Mouse (Mus musculus): Measurements from ENCODE around the gene Sh3rf1. TPM values are rescaled to one million over a fixed set of nuclear protein-coding genes. Genes with fewer than 3 reads are reported as not detected.
"Not testable (repeated sequence)": the region's sequence is repeated elsewhere in the genome, so short reads cannot be mapped to it uniquely, and the experiment has no call there.

The Sh3rf1 gene
- polyA plus RNA-seq, 1 experiment from 2014 or later = 8.4 TPM

GRCm38 (mm10) chr8:61386645-61387044 lies 163.0 kb downstream of the Sh3rf1 start:
- DNase-seq (ENCODE audit: low spot score) = no peak
- H3K27ac ChIP-seq = peak overlapping the region; percentile 8; the same call in 1 of the 2 replicates
- H3K4me1 ChIP-seq = peaks cover 40% of the 10 kb centered on the region
- peaks cover 10% of the 10 kb centered on the region; the same call in 1 of the 2 replicates for H3K36me3 ChIP-seq
- H3K27me3 ChIP-seq (ENCODE audit: insufficient read depth, poor library complexity, severe bottlenecking) = peaks cover 3% of the 10 kb centered on the region
- 29% methylated on average over 7 of the region's 7 CpGs for WGBS
- H3K4me3 ChIP-seq = peak overlapping the region; percentile 1; the same call in 1 of the 2 replicates
- H3K9me3 ChIP-seq = no peaks in the 10 kb centered on the region

GRCm38 (mm10) chr8:61387501-61387963 lies 163.9 kb downstream of the Sh3rf1 start:
- Histone ChIP-seq H3K27ac (0 out of 2 replicates have a peak overlapping the region, but pooled peaks have one; percentile 22), H3K27me3 (ENCODE audit: insufficient read depth, poor library complexity, severe bottlenecking) (peaks cover 3% of the 10 kb centered on the region), H3K9me3 (no peaks in the 10 kb centered on the region), H3K4me3 (peak overlapping the region; percentile 19; the same call in 1 of the 2 replicates), H3K4me1 (peaks cover 37% of the 10 kb centered on the region), H3K36me3 (peaks cover 10% of the 10 kb centered on the region; the same call in 1 of the 2 replicates)
- DNase-seq (ENCODE audit: low spot score) = no peak
- 33% methylated on average over 6 of the region's 6 CpGs for WGBS

GRCm38 (mm10) chr8:61388341-61388740 lies 164.7 kb downstream of the Sh3rf1 start:
- no peaks in the 10 kb centered on the region for H3K9me3 ChIP-seq
- 80% methylated on average over 9 of the region's 9 CpGs for WGBS
- peaks cover 10% of the 10 kb centered on the region; the same call in 1 of the 2 replicates for H3K36me3 ChIP-seq
- peaks cover 36% of the 10 kb centered on the region for H3K4me1 ChIP-seq
- no peak overlapping the region for H3K27ac ChIP-seq
- H3K27me3 ChIP-seq (ENCODE audit: insufficient read depth, poor library complexity, severe bottlenecking) = peaks cover 8% of the 10 kb centered on the region
- no peak for DNase-seq (ENCODE audit: low spot score)
- no peak overlapping the region for H3K4me3 ChIP-seq

DNA sequence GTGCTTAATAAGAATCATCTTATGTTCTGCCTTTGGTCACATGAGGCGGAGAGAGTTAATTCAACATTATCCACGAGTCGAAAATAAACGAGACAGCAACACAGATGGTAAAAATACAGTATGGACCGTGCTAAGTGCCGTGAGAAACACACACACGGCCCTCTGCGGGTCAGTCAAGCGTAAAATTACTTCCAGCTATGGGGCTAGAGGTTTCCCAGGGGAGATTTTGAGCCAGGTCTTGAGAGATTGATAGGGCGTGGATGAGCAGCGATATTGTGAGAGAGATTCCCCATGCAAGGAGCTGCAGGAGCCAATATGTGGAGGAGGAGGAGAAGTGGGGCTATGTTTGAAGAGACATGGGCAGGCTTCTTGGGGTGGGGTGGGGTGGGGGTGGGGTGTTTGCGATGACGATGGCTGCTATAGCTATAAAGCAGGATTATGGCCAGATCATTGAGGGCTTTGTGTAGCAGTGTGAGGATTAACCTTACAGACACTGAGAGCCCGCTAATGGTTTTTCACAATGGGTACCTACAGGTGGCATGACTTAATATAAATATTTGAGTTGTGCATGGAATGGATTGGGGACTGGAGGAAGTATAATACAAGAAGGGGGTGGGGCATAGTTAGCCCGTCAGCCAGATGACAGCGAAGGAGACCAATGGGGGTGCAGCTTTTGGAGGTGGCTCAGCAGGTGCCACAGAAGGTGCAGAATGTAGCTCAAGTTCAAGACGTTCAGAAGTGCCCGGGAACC lies 166.8 kb downstream of the Sh3rf1 start:
- DNase-seq (ENCODE audit: low spot score) = no peak
- Histone ChIP-seq H3K4me3 (no peak overlapping the region), H3K27ac (no peak overlapping the region), H3K36me3 (peaks cover 8% of the 10 kb centered on the region; the same call in 1 of the 2 replicates), H3K9me3 (no peaks in the 10 kb centered on the region), H3K4me1 (peaks cover 38% of the 10 kb centered on the region), H3K27me3 (ENCODE audit: insufficient read depth, poor library complexity, severe bottlenecking) (peaks cover 9% of the 10 kb centered on the region; the same call in 1 of the 2 replicates)
- WGBS = 81% methylated on average over 18 of the region's 18 CpGs

GRCm38 (mm10) chr8:61391058-61391434 lies 167.4 kb downstream of the Sh3rf1 start:
- Histone ChIP-seq H3K27me3 (ENCODE audit: insufficient read depth, poor library complexity, severe bottlenecking) (peaks cover 9% of the 10 kb centered on the region; the same call in 1 of the 2 replicates), H3K4me1 (peaks cover 39% of the 10 kb centered on the region), H3K36me3 (peaks cover 6% of the 10 kb centered on the region; the same call in 1 of the 2 replicates), H3K9me3 (no peaks in the 10 kb centered on the region), H3K4me3 (no peak overlapping the region), H3K27ac (no peak overlapping the region)
- no peak for DNase-seq (ENCODE audit: low spot score)
- WGBS = 74% methylated on average over 13 of the region's 13 CpGs

DNA sequence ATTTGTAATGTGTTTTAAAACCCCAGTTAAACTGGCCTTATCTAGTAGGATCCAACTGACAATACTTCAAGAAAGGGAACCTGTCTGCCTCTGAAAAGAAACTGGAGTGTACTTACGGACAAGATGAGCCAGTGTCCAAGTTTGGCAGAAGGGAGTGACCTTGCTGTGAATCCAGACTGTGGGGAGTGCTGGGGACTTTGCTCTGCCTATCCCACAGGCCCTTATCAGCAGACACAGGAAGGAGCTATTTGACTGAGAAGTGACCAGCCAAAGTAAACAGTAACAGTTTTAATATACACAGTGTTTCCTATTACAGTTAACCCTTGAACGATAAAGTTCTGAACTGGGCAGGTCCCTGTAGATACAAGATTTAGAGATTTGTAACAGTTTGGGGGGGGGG lies 173.5 kb downstream of the Sh3rf1 start:
- 13% methylated on average over 2 of the region's 2 CpGs for WGBS
- Histone ChIP-seq H3K27ac (peak overlapping the region; percentile 42; the same call in 1 of the 2 replicates), H3K9me3 (no peaks in the 10 kb centered on the region), H3K36me3 (peaks cover 6% of the 10 kb centered on the region; the same call in 1 of the 2 replicates), H3K4me3 (no peak overlapping the region), H3K4me1 (peaks cover 29% of the 10 kb centered on the region), H3K27me3 (ENCODE audit: insufficient read depth, poor library complexity, severe bottlenecking) (peaks cover 9% of the 10 kb centered on the region; the same call in 1 of the 2 replicates)
- DNase-seq (ENCODE audit: low spot score) = no peak

DNA sequence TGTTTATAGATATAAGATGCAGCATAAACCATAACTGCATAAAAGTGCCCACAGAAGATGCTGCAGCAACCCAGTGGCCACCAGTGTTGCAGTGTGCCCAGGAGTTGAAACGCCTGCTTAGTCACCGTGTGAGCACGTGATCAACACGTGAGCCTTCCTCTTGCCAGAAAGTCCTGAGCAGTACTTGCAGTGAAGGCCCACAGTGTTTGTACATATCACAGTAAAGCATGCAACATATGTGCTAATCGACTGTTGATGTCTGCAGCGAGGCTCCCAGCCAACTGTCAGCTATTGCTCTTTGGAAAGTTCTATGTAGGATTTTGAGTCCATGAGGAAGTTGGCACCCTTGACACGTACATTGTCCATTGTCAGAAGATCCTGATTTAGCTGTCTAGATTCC lies 174.1 kb downstream of the Sh3rf1 start:
- WGBS = 75% methylated on average over 7 of the region's 7 CpGs
- Histone ChIP-seq H3K4me3 (no peak overlapping the region), H3K27ac (peak overlapping the region; percentile 22; the same call in 1 of the 2 replicates), H3K9me3 (no peaks in the 10 kb centered on the region), H3K27me3 (ENCODE audit: insufficient read depth, poor library complexity, severe bottlenecking) (peaks cover 9% of the 10 kb centered on the region; the same call in 1 of the 2 replicates), H3K4me1 (peaks cover 28% of the 10 kb centered on the region), H3K36me3 (peaks cover 6% of the 10 kb centered on the region; the same call in 1 of the 2 replicates)
- DNase-seq (ENCODE audit: low spot score) = no peak

GRCm38 (mm10) chr8:61402861-61403260 lies 179.2 kb downstream of the Sh3rf1 start:
- Histone ChIP-seq H3K9me3 (no peaks in the 10 kb centered on the region), H3K27ac (no peak overlapping the region), H3K27me3 (ENCODE audit: insufficient read depth, poor library complexity, severe bottlenecking) (no peaks in the 10 kb centered on the region), H3K4me1 (peaks cover 11% of the 10 kb centered on the region), H3K36me3 (no peaks in the 10 kb centered on the region), H3K4me3 (no peak overlapping the region)
- no peak for DNase-seq (ENCODE audit: low spot score)
- WGBS = 82% methylated on average over 7 of the region's 7 CpGs

DNA sequence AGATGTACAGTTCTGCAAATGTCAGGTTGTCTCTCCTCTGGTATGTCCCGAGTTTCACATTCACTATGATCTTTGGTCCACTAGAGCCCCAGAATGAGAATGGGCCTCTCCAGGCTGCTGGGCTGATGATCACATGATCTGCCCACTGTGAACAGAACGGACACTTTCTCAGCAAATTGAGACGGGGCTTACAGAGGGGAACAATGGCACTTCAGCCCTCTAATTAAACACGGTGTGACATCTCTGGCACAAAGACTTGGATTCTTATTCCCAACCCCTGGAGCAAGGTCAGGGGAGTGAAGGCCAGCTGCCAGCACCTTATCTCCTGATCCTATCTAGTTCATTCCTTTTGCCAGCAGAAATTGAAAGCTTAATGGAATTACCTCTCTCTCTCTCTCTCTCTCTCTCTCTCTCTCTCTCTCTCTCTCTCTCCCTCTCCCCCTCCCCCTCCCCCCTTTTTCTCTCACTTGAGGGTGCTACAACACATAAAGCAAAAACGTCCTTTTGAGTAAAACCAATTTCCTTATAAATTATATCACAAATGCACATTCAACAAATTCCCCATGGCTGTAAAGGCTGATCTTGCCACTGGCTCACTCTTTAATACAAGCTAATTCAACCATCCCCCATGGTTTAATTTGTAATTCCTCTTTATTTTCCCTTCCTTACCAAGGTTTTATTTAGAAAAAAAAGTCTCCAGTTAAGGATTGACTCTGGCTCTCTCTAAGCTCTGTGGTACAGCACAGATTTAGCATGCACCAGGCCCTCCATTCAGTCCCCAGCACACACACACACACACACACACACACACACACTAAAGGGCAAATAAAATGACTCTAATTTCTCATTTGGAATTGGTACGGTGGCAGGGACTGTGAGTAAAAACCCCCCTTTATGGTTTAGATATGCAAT lies 179.8 kb downstream of the Sh3rf1 start:
- no peaks in the 10 kb centered on the region for H3K9me3 ChIP-seq
- H3K27me3 ChIP-seq (ENCODE audit: insufficient read depth, poor library complexity, severe bottlenecking) = no peaks in the 10 kb centered on the region
- H3K36me3 ChIP-seq = no peaks in the 10 kb centered on the region
- H3K4me1 ChIP-seq = peaks cover 7% of the 10 kb centered on the region
- 0 out of 2 replicates have a peak overlapping the region, but pooled peaks have one; percentile 3 for H3K27ac ChIP-seq
- H3K4me3 ChIP-seq = no peak overlapping the region
- WGBS = 40% methylated on average over 6 of the region's 6 CpGs
- no peak for DNase-seq (ENCODE audit: low spot score)

- no peak for DNase-seq (ENCODE audit: low spot score)
- H3K4me3 ChIP-seq = no peak overlapping the region
- WGBS = 56% methylated on average over 3 of the region's 3 CpGs
- H3K4me1 ChIP-seq = peaks cover 7% of the 10 kb centered on the region
- no peaks in the 10 kb centered on the region for H3K27me3 ChIP-seq (ENCODE audit: insufficient read depth, poor library complexity, severe bottlenecking)
- no peaks in the 10 kb centered on the region for H3K9me3 ChIP-seq
- H3K27ac ChIP-seq = no peak overlapping the region
- H3K36me3 ChIP-seq = no peaks in the 10 kb centered on the region
These were observed 180.5 kb downstream of the Sh3rf1 start for GRCm38 (mm10) chr8:61404178-61404560.

DNA sequence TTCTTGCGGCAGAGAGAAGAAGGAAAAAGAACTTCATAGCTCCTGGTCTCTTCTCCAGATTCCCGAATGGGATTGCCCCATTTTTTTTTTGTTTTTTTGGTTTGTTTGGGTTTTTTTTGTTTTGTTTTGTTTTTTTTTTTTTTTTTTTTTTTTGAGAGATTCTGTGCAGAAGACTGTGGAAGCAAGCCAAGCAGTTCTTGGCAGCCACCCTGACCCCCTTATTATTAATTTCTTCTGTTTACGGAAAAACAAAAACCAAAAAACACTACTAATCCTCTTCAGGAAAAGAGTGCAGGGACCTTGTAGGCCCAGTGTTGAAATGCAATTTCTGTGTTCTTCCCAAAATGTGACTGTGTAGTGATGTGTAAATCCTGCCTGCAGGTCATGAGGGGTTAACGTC lies 185.4 kb downstream of the Sh3rf1 start:
- 80% methylated on average over 4 of the region's 4 CpGs for WGBS
- Histone ChIP-seq H3K36me3 (no peaks in the 10 kb centered on the region), H3K4me1 (peaks cover 3% of the 10 kb centered on the region; the same call in 1 of the 2 replicates), H3K4me3 (no peak overlapping the region), H3K27ac (no peak overlapping the region), H3K9me3 (no peaks in the 10 kb centered on the region), H3K27me3 (ENCODE audit: insufficient read depth, poor library complexity, severe bottlenecking) (no peaks in the 10 kb centered on the region)
- no peak for DNase-seq (ENCODE audit: low spot score)

GRCm38 (mm10) chr8:61409712-61410111 lies 186.0 kb downstream of the Sh3rf1 start:
- H3K4me1 ChIP-seq; H3K36me3 ChIP-seq; H3K27ac ChIP-seq; H3K4me3 ChIP-seq; DNase-seq (ENCODE audit: low spot score); H3K27me3 ChIP-seq (ENCODE audit: insufficient read depth, poor library complexity, severe bottlenecking); H3K9me3 ChIP-seq: not testable (repeated sequence)
- 91% methylated on average over 5 of the region's 5 CpGs for WGBS

Data from heart, embryonic 10.5 days (tissue).